Mouse (Mus musculus) thymus, postnatal 14 days (tissue): Measurements from ENCODE around the gene Csnk1d.
A peak's percentile ranks its signal among the peaks of the same experiment; 100 is the strongest.

Source experiments
- DNase-seq: peaks from one replicate; pipeline ENCODE4 v3.0.0; 2021

Csnk1d gene

GRCm38 (mm10) chr11:120990951-120991526 is at the start of gene Csnk1d:
Gene Csnk1d, minus strand, starts transcription at chr11:120991330.
- DNase-seq = peak; percentile 99

GRCm38 (mm10) chr11:121039302-121039701 is 48.2 kb upstream of the Csnk1d start, which contains the start of gene Cd7:
Gene Cd7, minus strand, starts transcription at chr11:121039418.
- DNase-seq = peak; percentile 50

GRCm38 (mm10) chr11:121038366-121039240 is 47.5 kb upstream of the Csnk1d start:
- DNase-seq = peak; percentile 35

- no peak for DNase-seq
Measured at GRCm38 (mm10) chr11:121033118-121033517, 42.0 kb upstream of the Csnk1d start.

- no peak for DNase-seq
Measured at GRCm38 (mm10) chr11:121027259-121027658, 36.1 kb upstream of the Csnk1d start.

GRCm38 (mm10) chr11:121024163-121024562 is 33.0 kb upstream of the Csnk1d start:
- DNase-seq = no peak

GRCm38 (mm10) chr11:121019501-121019900 is 28.4 kb upstream of the Csnk1d start:
- no peak for DNase-seq

- peak; percentile 60 for DNase-seq
Measured at GRCm38 (mm10) chr11:121017703-121018102, 26.6 kb upstream of the Csnk1d start.

- no peak for DNase-seq
Measured at GRCm38 (mm10) chr11:121015472-121015871, 24.3 kb upstream of the Csnk1d start.

- DNase-seq = no peak
Measured at GRCm38 (mm10) chr11:121014896-121015300, 23.8 kb upstream of the Csnk1d start.

GRCm38 (mm10) chr11:121013656-121014055 is 22.5 kb upstream of the Csnk1d start:
- no peak for DNase-seq

- DNase-seq = no peak
Measured at GRCm38 (mm10) chr11:121010044-121010755, 19.1 kb upstream of the Csnk1d start.

GRCm38 (mm10) chr11:121006184-121006583 is 15.1 kb upstream of the Csnk1d start:
- DNase-seq = no peak

- DNase-seq = no peak
Measured at GRCm38 (mm10) chr11:121004281-121004680, 13.2 kb upstream of the Csnk1d start.

GRCm38 (mm10) chr11:121001966-121002365 is 10.8 kb upstream of the Csnk1d start:
- no peak for DNase-seq

GRCm38 (mm10) chr11:120994741-120995140 is 3.6 kb upstream of the Csnk1d start:
- no peak for DNase-seq

GRCm38 (mm10) chr11:120993586-120993985 is 2.5 kb upstream of the Csnk1d start:
- no peak for DNase-seq

GRCm38 (mm10) chr11:120993080-120993479 is 1.9 kb upstream of the Csnk1d start:
- DNase-seq = no peak

GRCm38 (mm10) chr11:120991791-120992190 is 661 bp upstream of the Csnk1d start:
- no peak for DNase-seq

GRCm38 (mm10) chr11:120990126-120990781 is 876 bp downstream of the Csnk1d start:
- DNase-seq = peak; percentile 53

- no peak for DNase-seq
Measured at GRCm38 (mm10) chr11:120989523-120989922, 1.6 kb downstream of the Csnk1d start.

GRCm38 (mm10) chr11:120988410-120988809 is 2.7 kb downstream of the Csnk1d start:
- no peak for DNase-seq

GRCm38 (mm10) chr11:120987608-120988007 is 3.5 kb downstream of the Csnk1d start:
- no peak for DNase-seq
